Mouse (Mus musculus) megakaryocyte, embryonic 14.5 days (primary cell): ENCODE data around the gene Proser3.

ENCODE experiments used
- FLI1 ChIP-seq: IDR thresholded peaks from 2 replicates; pipeline ENCODE4 v1.6.1; 2012; ENCODE audit warnings: low read length, inconsistent platforms, mixed read lengths
- GATA1 ChIP-seq: IDR thresholded peaks from 3 replicates; pipeline ENCODE4 v1.6.1; 2012; ENCODE audit warnings: mixed read lengths, low read length, inconsistent platforms, borderline replicate concordance

- TF ChIP-seq GATA1 (no peak), FLI1 (no peak)
Measured at GRCm38 (mm10) chr7:30596093-30596492, 44.0 kb upstream of the Proser3 start.
